Mouse (Mus musculus): ENCODE data around the gene Tmc6. TPM values are rescaled to one million over a fixed set of nuclear protein-coding genes. Genes with fewer than 3 reads are reported as not detected.

The Tmc6 gene
- polyA plus RNA-seq, 1 experiment from 2014 or later = 7.5 TPM

GRCm38 (mm10) chr11:117806781-117807180, 24.8 kb upstream of the Tmc6 start:
- 88% methylated on average over 6 of the region's 6 CpGs for WGBS
- no peak overlapping the region for H3K27ac ChIP-seq (replicated peaks)
- H3K9ac ChIP-seq (replicated peaks) = no peak overlapping the region
- H3K4me1 ChIP-seq = peaks cover 19% of the 10 kb centered on the region
- no peaks in the 10 kb centered on the region for H3K36me3 ChIP-seq
- H3K27me3 ChIP-seq (replicated peaks) = peaks cover 20% of the 10 kb centered on the region
- no peaks in the 10 kb centered on the region for H3K9me3 ChIP-seq (replicated peaks)
- H3K4me3 ChIP-seq (replicated peaks) = no peak overlapping the region
- no peak for ATAC-seq (ENCODE audit: low FRiP score)
- H3K4me2 ChIP-seq = no peak overlapping the region

GRCm38 (mm10) chr11:117803166-117803688, 21.2 kb upstream of the Tmc6 start:
- Histone ChIP-seq H3K4me1 (no peaks in the 10 kb centered on the region), H3K36me3 (no peaks in the 10 kb centered on the region), H3K9ac (replicated peaks) (no peak overlapping the region), H3K9me3 (replicated peaks) (no peaks in the 10 kb centered on the region), H3K27me3 (replicated peaks) (no peaks in the 10 kb centered on the region), H3K4me2 (no peak overlapping the region), H3K27ac (replicated peaks) (no peak overlapping the region), H3K4me3 (replicated peaks) (no peak overlapping the region)
- no peak for ATAC-seq (ENCODE audit: low FRiP score)
- WGBS = 97% methylated on average over 3 of the region's 3 CpGs

GRCm38 (mm10) chr11:117801650-117802049, 19.7 kb upstream of the Tmc6 start:
- Histone ChIP-seq H3K9me3 (replicated peaks) (no peaks in the 10 kb centered on the region), H3K4me1 (no peaks in the 10 kb centered on the region), H3K27me3 (replicated peaks) (no peaks in the 10 kb centered on the region), H3K4me2 (no peak overlapping the region), H3K27ac (replicated peaks) (no peak overlapping the region), H3K9ac (replicated peaks) (no peak overlapping the region), H3K4me3 (replicated peaks) (no peak overlapping the region), H3K36me3 (no peaks in the 10 kb centered on the region)
- ATAC-seq (ENCODE audit: low FRiP score) = no peak
- 73% methylated on average over 7 of the region's 7 CpGs for WGBS

- no peak overlapping the region for H3K4me2 ChIP-seq
- H3K4me1 ChIP-seq = no peaks in the 10 kb centered on the region
- no peak overlapping the region for H3K9ac ChIP-seq (replicated peaks)
- 82% methylated on average over 7 of the region's 7 CpGs for WGBS
- no peak overlapping the region for H3K4me3 ChIP-seq (replicated peaks)
- no peaks in the 10 kb centered on the region for H3K36me3 ChIP-seq
- H3K9me3 ChIP-seq (replicated peaks) = no peaks in the 10 kb centered on the region
- no peak overlapping the region for H3K27ac ChIP-seq (replicated peaks)
- no peak for ATAC-seq (ENCODE audit: low FRiP score)
- H3K27me3 ChIP-seq (replicated peaks) = no peaks in the 10 kb centered on the region
These were observed 18.0 kb upstream of the Tmc6 start for GRCm38 (mm10) chr11:117800038-117800437.

- Histone ChIP-seq H3K4me3 (replicated peaks) (no peak overlapping the region), H3K4me2 (no peak overlapping the region), H3K9ac (replicated peaks) (no peak overlapping the region), H3K27ac (replicated peaks) (no peak overlapping the region), H3K36me3 (no peaks in the 10 kb centered on the region), H3K9me3 (replicated peaks) (no peaks in the 10 kb centered on the region), H3K4me1 (no peaks in the 10 kb centered on the region), H3K27me3 (replicated peaks) (no peaks in the 10 kb centered on the region)
- 67% methylated on average over 5 of the region's 5 CpGs for WGBS
- ATAC-seq (ENCODE audit: low FRiP score) = no peak
These were observed 17.2 kb upstream of the Tmc6 start for GRCm38 (mm10) chr11:117799174-117799573.

- no peak overlapping the region for H3K4me2 ChIP-seq
- H3K9me3 ChIP-seq (replicated peaks) = no peaks in the 10 kb centered on the region
- H3K36me3 ChIP-seq = no peaks in the 10 kb centered on the region
- no peak overlapping the region for H3K27ac ChIP-seq (replicated peaks)
- no peak overlapping the region for H3K4me3 ChIP-seq (replicated peaks)
- no peak for ATAC-seq (ENCODE audit: low FRiP score)
- no peaks in the 10 kb centered on the region for H3K4me1 ChIP-seq
- H3K9ac ChIP-seq (replicated peaks) = no peak overlapping the region
- WGBS = 64% methylated on average over 2 of the region's 2 CpGs
- H3K27me3 ChIP-seq (replicated peaks) = 0 out of 2 replicates have a peak, but pooled peaks cover 2% of the 10 kb centered on the region
These were observed 16.2 kb upstream of the Tmc6 start for GRCm38 (mm10) chr11:117798160-117798541.

GRCm38 (mm10) chr11:117797511-117798159, 15.6 kb upstream of the Tmc6 start, which contains the start of gene 6030468B19Rik:
TSS of gene 6030468B19Rik (plus strand) at chr11:117797660.
- Histone ChIP-seq H3K36me3 (no peaks in the 10 kb centered on the region), H3K27me3 (replicated peaks) (peaks cover 3% of the 10 kb centered on the region; the same call in 1 of the 2 replicates), H3K4me3 (replicated peaks) (no peak within 1 kb of the TSS), H3K4me2 (no peak within 1 kb of the TSS), H3K9me3 (replicated peaks) (no peaks in the 10 kb centered on the region), H3K9ac (replicated peaks) (no peak within 1 kb of the TSS), H3K4me1 (no peaks in the 10 kb centered on the region), H3K27ac (replicated peaks) (no peak within 1 kb of the TSS)
- WGBS = 68% methylated on average over 9 of the region's 9 CpGs
- ATAC-seq (ENCODE audit: low FRiP score) = no peak

GRCm38 (mm10) chr11:117796954-117797353, 15.0 kb upstream of the Tmc6 start:
- no peak overlapping the region for H3K27ac ChIP-seq (replicated peaks)
- H3K4me3 ChIP-seq (replicated peaks) = no peak overlapping the region
- peaks cover 7% of the 10 kb centered on the region for H3K27me3 ChIP-seq (replicated peaks)
- ATAC-seq (ENCODE audit: low FRiP score) = no peak
- peaks cover 3% of the 10 kb centered on the region; the same call in 1 of the 2 replicates for H3K4me1 ChIP-seq
- WGBS = 46% methylated on average over 5 of the region's 5 CpGs
- H3K36me3 ChIP-seq = no peaks in the 10 kb centered on the region
- H3K9ac ChIP-seq (replicated peaks) = no peak overlapping the region
- H3K9me3 ChIP-seq (replicated peaks) = no peaks in the 10 kb centered on the region
- no peak overlapping the region for H3K4me2 ChIP-seq

- H3K27me3 ChIP-seq (replicated peaks) = peaks cover 25% of the 10 kb centered on the region
- ATAC-seq (ENCODE audit: low FRiP score) = no peak
- H3K27ac ChIP-seq (replicated peaks) = no peak overlapping the region
- 68% methylated on average over 4 of the region's 4 CpGs for WGBS
- H3K4me1 ChIP-seq = peaks cover 3% of the 10 kb centered on the region; the same call in 1 of the 2 replicates
- H3K9me3 ChIP-seq (replicated peaks) = no peaks in the 10 kb centered on the region
- H3K36me3 ChIP-seq = no peaks in the 10 kb centered on the region
- no peak overlapping the region for H3K9ac ChIP-seq (replicated peaks)
- no peak overlapping the region for H3K4me3 ChIP-seq (replicated peaks)
- H3K4me2 ChIP-seq = no peak overlapping the region
These were observed 12.1 kb upstream of the Tmc6 start for GRCm38 (mm10) chr11:117794035-117794551.

GRCm38 (mm10) chr11:117792281-117792888, 10.4 kb upstream of the Tmc6 start:
- Histone ChIP-seq H3K4me1 (peaks cover 3% of the 10 kb centered on the region; the same call in 1 of the 2 replicates), H3K4me3 (replicated peaks) (no peak overlapping the region), H3K36me3 (no peaks in the 10 kb centered on the region), H3K27me3 (replicated peaks) (peaks cover 25% of the 10 kb centered on the region), H3K9ac (replicated peaks) (no peak overlapping the region), H3K4me2 (no peak overlapping the region), H3K27ac (replicated peaks) (no peak overlapping the region), H3K9me3 (replicated peaks) (no peaks in the 10 kb centered on the region)
- no peak; the same call in 1 of the 2 replicates for ATAC-seq (ENCODE audit: low FRiP score)
- WGBS = 7% methylated on average over 22 of the region's 22 CpGs

- 88% methylated on average over 9 of the region's 9 CpGs for WGBS
- Histone ChIP-seq H3K4me3 (replicated peaks) (no peak overlapping the region), H3K36me3 (no peaks in the 10 kb centered on the region), H3K27me3 (replicated peaks) (peaks cover 25% of the 10 kb centered on the region), H3K9ac (replicated peaks) (no peak overlapping the region), H3K4me2 (no peak overlapping the region), H3K27ac (replicated peaks) (no peak overlapping the region), H3K9me3 (replicated peaks) (no peaks in the 10 kb centered on the region), H3K4me1 (peaks cover 3% of the 10 kb centered on the region; the same call in 1 of the 2 replicates)
- no peak for ATAC-seq (ENCODE audit: low FRiP score)
These were observed 9.4 kb upstream of the Tmc6 start for GRCm38 (mm10) chr11:117791441-117791761.
